Mouse (Mus musculus) CD8-positive naive resting alpha-beta T cell, adult 2 months (primary cell): Measurements from ENCODE around the gene Ttc32.
"Not testable (repeated sequence)": the region's sequence is repeated elsewhere in the genome, so short reads cannot be mapped to it uniquely, and the experiment has no call there.

ENCODE experiments used
- DNase-seq, 2 experiments: peaks; one replicate each; pipeline ENCODE4 v3.0.0; 2022; ENCODE audit warnings: low read depth in 2 of 2, low spot score in 2 of 2

The Ttc32 gene

DNA sequence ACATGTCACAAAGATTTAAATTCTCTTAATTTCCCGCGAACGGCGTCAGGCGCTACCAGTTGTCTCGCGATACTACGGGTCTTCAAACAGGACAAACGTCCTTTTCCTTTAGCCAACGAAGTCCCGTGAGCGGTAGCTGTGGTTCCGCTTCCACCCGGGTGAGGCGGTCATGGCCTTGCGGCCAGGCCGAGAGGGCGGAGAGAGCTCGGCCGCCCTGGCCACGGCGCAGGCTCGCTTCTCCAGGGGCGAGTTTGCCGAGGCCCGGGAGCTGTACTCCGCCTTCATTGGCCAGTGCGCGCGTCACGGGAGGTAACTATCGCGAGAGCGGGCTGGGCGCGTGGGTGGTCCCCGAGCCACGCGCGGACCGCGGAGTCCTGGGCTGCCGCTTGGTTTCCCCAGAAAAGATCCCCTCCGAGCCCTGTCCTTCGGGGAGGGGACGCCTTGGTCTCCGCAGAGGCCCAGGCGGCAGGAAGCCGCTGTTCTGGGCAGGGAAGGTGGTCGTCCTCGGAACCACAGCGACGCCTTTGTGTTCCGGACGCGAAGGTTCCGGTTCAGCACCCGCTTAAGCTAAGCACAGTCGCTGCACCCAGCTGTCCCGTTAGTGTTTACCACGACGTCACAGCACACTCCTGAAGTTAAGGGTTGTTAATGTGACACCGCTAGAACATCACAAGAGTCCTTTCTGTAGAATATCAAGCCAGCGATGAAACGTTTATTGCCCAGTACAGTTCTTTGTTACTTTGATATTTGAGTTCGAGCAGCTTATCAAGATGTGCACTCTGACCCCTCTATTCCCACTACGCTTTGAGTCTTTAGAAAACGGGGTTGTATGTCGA lies at the start of gene Ttc32:
TSS of gene Ttc32 (plus strand) at position 110 of the 836 bp plus-strand sequence.
- DNase-seq: peak; percentile 94 to 96

DNA sequence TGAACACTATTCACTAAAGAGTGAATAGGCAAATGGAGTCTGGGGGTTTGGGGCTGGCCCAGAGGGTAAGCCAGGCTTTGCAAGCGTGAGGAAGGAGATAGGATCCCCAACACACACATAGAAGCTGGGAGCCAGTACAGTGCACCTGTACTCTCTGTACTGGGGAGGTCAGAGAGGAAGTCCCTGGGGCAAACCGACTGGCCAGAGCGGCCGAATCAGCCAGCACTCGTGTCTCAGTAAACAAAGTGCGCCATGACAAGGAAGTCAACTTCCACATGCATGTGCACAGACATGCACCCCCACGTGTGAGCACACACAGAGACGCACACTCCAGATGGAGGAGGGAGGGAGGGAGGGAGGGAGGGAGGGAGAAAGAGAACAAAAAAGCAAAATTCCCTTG lies 36.6 kb upstream of the Ttc32 start:
- DNase-seq: no peak

DNA sequence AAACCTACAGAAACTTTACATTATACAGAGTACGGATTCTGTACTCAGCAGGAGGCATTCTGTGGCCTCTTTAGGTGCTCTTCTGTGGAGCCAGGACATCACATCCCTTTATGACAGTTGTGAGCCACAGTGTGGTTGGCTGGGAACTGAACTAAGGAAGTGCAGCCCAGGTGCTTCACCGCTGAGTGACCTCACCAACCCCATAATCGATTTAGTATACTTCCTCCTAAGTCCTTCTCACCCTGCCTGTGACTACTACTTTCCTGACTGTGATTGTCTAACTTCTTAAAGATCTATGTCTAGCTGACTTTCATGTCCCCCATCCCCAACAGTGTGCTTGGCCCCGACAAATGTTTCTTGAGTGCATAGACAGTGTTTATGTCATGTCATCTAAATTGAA lies 31.5 kb upstream of the Ttc32 start:
- DNase-seq: no peak

DNA sequence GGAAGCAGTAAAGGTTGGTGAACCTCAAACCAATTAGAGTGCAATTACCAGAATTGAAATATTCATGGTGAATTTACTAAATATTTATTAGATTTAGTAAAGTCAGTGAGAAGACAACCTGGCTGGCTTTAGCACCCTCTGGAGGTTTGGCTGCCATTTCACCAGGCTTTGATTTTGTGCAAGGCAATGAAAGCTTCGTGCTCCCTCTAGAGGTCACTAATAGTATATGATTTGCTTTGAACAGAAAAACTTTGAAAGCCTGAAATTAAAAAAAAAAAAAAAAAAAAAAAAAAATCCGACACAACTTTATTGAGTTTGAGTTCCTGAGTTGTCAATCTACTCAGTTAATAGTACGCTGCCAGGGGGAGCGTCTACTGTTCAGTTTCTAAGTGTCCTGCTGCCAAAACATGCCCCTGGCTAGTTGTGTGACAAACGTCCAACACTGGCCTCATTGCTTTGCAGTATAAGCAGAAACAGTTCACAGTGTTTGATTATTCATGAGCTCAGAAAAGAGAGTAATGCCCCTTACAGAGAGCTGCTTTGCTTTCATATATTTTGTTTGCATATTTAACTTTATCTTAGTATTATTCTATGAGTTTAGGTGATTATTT lies 27.7 kb upstream of the Ttc32 start:
- DNase-seq: peak; percentile 26 to 62

DNA sequence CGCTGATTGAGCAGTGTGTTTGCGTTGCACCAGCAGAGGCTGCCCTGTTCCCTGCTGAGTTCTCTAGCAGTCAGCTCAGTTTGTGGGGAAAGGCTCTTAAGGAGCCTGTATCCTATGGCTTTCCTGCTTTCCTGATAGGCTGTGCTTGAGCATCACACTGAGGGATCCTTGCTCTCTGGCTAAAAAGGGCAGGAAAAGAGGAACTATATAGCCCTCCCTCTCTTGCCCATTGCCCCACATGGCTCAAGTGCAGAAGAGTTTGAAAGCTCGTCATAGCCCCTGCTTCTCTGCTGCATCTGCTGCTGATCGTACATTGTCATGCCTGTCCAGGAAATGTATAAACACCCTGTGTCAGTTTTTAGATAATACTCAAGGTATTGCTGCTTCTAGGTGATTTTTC lies 22.7 kb upstream of the Ttc32 start:
- no peak for DNase-seq

DNA sequence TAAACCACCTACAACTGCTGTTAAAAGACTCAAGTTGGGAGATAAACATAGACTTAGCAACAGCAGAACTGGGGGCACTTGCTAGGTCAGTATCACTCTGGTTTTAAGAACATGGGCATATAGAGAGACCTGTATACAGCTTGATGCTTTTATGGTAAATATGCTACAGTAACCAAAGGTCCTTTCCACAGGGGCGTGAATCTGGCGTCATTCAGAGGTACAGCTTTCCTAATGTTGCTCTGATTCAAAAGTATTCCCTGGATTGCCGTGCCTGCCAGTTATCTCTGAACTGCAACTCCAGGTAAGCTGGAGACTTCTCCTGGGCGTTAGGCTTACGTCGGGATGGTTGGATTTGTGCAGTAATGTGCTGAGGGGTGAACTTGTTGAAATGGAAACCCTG lies 22.0 kb upstream of the Ttc32 start:
- DNase-seq: no peak

DNA sequence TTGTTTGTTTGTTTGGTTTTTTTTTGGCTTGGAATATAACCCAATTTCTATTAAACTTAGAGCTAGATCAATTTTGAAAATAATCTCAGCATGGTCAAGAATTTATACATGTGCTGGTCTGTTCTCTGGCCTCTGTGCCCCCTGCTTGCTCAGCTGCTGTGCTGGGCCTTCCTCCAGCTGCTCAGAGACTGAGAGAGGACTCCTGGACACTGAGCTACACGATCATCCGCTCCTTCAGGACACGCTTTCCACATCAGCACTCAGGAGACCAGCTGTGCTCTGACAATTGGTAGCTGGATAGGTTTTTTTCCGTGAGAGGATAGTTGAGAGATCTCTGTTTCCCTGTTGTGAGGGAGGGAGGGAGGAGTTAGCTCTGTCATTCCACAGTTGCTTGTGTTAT lies 19.5 kb upstream of the Ttc32 start:
- no peak for DNase-seq

DNA sequence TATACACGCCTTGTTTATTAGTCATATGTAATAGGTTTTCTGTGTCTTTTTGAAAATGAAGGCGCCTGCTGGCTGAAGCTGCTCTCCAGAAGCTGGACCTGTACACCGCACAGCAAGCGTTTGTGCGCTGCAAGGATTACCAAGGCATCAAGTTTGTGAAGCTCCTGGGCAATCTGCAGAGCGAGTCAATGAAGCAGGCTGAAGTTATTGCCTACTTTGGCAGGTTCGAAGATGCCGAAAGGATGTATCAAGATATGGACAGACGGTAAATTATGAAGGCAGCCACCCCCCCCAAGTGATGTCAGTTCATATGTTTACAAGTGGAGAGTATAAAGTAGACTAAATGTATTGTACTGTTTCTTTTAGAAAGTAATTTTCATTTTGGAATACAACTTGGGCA lies 13.4 kb upstream of the Ttc32 start:
- DNase-seq: no peak

DNA sequence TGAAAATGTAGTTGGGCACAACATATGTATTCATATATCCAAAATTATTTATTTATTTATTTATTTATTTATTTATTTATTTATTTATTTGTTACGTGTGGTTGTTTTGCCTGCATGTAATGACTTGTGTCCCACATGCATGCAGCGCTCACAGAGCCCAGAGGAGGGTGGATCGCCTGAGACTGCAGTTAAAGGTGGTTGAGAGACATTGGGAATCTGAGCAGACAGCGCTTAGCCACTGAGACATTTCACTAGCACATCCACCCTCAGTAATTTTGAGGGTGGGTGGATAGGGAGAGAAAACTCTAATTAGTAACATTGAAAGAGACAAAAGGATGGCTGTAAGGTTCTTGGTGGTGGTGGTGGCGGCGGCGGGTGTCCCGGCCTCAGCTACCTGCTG lies 9.4 kb upstream of the Ttc32 start:
- no peak for DNase-seq

DNA sequence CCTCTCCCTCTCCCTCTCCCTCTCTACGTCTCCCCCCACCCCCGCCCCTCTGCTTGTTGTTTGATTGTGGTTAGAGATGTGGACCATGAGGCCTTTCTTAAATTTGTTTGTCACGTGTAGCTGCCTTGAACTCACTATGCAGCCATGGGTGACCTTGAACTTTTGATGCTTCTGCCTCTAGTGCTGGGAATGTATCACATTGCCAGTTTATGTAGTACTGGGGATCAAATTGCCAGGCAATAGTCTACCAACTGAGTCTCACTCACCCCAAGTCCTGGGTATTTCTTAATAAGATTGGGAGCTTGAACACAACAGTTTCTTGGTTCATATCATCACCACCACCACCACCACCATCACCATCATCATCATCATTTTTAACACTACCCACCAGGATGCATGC lies 8.8 kb upstream of the Ttc32 start:
- no peak for DNase-seq

DNA sequence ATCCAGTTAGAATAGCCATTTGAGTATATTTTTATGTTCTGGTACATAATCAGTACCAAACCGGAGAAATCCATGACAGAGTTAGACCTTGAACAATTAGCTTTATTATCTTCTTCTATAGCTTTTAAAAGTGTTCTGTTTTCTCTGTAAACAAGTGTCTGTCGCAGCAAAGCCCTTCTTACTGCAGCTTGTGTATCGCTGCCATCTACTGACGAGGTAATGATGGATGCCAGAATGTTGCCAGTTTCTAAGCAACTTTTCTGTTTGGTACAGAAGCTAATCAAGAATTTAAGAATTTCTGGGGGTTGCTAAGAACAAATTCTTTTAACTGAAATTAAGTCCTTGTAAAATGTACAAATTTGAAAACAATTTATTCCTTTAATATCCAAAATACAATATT lies 6.8 kb upstream of the Ttc32 start:
- DNase-seq: no peak

DNA sequence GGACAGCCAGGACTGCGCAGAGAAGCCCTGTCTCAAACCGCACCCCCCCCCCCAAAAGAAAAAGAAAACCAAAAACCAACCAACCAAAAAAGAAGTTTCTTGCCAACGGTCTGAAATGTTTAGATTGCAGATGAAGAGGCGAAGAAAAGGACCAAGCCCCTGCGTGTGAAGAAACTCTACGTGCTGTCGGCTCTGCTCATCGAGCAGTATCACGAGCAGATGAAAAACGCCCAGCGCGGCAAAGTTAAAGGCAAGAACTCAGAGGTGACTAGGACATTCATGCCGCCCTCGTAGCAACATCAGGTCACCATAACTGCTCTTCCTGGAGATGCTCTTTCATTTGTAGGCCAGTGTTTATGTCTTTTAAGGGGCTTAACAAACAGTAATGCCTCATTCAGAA lies 5.7 kb upstream of the Ttc32 start:
- no peak for DNase-seq

DNA sequence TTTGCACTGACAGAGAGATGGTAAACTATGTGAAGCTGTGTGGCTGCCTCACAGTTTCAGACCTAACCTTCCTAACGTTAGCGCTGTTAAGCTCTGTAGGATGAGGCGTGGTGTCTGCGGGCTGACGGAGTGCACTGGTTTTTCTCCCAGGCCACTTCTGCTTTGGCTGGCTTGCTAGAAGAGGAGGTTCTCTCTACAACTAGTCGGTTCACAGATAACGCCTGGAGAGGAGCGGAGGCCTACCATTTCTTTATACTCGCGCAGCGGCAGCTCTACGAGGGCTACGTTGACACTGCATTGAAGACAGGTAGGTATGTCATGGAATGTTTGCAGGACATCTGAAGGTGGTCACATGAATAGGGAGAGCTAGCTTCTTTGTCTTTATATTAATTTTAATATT lies 5.1 kb upstream of the Ttc32 start:
- no peak for DNase-seq

DNA sequence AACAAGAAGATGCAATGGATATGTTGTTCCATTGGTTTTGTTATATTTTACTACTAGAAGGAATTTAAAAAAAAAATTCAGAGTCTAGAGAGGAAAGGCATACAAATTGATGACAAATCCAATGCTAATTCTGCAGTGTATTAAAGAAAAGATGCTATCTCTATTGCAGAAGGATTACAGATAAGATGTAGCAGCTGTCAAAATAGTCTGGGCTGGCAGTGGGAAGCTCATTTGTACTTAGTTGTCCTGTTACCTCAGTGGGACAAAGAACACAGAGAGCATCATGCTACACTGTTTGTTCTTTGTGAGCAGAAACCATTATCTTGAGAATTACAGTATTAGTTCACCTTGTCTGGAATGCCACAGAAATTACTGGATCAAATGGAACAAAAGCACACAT lies 3.0 kb upstream of the Ttc32 start:
- no peak for DNase-seq

DNA sequence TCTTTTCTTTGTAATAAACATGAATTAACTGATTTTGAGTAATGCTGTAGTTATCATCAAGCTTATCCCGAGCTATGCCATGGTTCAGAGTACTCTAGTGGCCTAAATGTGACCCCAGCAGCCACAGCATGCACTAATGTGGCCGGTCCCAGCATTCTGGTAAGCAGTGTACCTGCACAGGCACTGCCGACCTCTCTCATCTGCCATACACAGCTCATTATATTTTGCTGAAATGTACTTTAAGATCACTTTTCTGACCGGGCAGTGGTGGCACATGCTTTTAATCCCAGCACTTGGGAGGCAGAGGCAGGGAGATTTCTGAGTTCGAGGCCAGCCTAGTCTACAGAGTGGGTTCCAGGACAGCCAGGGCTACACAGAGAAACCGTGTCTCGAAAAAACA lies 981 bp upstream of the Ttc32 start:
- not testable (repeated sequence) for DNase-seq

DNA sequence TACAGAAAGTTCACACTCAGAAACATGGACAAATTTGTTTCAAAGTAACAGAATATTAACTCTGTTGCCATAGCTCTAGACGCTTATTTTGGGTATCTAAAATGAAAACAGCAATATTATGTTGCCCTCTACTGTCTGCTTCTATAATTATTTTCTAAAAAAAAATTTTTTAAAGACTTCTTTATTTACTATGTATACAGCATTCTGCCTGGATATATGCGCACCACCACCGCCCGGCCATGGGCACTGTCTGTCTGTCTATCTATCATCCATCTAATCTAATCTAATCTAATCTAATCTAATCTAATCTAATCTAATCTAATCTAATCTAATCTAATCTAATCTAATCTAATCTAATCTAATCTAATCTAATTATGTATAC lies 300 bp upstream of the Ttc32 start:
- no peak for DNase-seq

DNA sequence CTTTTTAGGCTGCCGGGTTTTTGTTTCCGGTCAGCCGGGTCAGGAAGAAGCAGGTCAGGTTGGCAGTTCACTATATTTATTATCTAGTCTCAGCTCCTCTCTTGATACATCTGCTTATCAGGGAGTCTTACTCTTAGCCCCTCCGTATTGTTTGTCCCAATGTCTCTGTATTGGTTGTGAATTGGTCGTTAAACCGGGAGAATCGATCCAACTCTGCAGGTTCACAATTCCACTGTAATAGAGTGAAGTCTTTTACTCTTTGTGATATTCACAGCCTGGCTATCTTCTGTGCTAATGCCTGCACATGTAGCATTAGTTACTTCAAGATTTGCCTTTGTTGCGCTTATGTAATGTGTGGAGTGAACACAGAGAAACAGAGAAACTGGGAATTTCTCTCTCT lies 1.4 kb downstream of the Ttc32 start:
- no peak for DNase-seq

DNA sequence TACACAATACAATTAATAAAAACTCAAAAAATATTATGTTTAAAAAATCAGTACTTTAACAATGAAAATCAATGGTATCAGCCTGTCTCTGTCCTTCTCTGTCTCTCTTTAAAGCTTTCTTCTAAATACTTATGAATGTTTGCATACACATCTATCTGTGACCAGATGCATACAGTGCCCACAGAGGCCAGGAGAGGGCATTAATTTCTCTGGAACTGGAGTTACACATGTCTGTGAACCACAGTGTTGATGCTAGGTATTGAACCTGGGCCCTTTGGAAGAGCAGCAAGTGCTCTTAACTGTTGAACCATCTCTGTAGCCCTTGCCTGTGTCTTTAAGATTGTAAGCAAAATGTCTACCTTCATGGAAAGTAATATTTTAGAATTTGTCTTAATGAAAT lies 3.3 kb downstream of the Ttc32 start:
- no peak for DNase-seq

DNA sequence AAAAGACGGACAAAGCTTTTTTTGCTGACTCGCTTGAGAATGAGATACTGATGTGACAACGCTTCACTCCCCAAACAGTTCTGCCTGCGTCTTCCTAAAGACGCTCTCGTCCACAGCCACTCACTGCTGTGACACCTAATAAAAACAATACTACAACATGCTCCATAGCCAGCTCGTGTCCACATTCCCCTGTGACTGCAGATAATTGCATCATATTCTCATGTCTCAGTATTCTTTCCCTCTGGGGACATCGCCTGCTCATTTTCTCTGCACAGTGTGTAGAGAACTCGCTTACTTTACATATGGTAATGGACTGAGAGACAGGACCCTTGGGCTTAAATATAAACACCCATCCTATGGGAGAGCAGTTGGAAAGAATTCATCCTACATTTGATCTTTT lies 6.6 kb downstream of the Ttc32 start:
- DNase-seq: no peak

DNA sequence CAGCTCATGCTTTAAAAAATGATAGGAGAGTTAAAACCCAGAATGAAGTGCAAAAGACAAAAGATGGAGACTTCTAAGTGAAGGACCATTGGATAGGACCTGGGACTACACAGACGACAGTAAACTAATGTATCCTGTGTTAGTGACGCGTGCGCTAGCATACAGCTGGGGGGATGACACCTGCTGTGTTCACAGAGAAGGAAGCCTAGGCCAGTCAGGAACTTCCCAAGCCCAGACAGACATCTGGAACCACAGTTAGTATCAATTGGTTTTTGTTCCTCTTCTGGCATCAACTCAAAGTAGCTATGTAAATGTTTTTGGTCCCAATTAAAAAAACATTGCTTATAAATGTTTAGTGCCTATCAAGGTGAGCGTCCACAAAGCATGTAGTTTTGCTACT lies 10.4 kb downstream of the Ttc32 start:
- no peak for DNase-seq

DNA sequence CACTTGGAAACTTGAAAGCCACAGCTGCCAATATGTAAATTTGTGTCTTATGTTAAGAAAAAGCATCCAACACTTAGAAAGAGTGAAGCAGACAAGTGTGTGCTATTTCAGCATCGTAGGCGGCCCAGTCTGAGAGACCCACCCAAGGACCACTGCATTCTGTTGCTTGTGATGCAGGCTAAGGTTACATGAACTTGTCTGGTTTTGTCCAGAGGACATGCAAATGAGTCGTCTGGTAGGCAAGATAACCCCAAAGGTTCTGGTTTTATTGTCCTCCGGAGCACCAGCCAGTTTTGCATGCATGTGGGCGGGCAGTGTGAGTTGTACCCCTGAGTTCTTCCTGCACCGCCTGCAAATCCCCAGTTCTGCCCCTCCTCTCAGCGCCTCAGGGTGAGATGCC lies 10.9 kb downstream of the Ttc32 start:
- DNase-seq: no peak

DNA sequence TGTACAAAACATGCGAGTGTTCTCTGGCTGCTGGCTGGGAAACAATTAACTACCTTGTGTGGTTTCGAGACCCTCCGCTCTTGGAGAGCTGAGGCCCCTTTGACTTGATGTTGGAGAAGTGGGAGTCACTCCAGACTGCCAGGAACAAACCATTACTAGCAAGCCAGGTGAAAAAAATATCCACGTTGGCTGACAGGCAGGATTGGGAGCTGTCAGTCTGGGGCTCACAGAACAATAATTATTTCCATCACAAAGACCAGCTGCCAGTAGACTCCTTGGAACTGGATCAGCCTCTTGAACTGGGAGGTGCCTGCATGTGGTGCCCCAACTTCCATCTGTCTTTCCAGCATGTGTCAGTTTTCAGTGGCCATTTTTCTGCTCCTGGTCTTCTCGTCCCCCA lies 12.5 kb downstream of the Ttc32 start:
- DNase-seq: no peak

DNA sequence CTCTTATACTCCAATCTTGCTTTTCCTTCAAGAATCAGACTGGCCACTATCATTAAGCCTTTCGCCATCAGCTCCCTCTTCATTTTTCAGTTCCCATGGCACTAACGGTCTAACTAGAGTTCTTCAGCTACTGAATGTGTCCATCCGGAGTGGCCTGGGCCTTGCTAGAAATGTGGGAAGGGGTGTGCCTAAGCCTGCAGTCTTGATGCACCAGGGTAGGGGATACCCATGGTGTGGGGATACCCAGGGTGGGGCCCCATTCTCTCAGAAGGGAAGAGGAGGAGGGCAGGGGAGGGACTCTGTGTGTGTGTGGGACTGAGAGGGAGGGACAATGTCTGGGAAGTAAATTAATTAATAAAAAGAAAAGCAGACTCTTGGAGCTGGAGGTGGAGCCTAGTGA lies 13.0 kb downstream of the Ttc32 start:
- no peak for DNase-seq
